Mouse (Mus musculus) lung, postnatal 25 days (tissue): Measurements from ENCODE around the gene Rnf26.
A peak's percentile ranks its signal among the peaks of the same experiment; 100 is the strongest.

Experiments used
- DNase-seq: peaks from one replicate; pipeline ENCODE4 v3.0.0; 2022; ENCODE audit warnings: low spot score

Rnf26 gene

DNA sequence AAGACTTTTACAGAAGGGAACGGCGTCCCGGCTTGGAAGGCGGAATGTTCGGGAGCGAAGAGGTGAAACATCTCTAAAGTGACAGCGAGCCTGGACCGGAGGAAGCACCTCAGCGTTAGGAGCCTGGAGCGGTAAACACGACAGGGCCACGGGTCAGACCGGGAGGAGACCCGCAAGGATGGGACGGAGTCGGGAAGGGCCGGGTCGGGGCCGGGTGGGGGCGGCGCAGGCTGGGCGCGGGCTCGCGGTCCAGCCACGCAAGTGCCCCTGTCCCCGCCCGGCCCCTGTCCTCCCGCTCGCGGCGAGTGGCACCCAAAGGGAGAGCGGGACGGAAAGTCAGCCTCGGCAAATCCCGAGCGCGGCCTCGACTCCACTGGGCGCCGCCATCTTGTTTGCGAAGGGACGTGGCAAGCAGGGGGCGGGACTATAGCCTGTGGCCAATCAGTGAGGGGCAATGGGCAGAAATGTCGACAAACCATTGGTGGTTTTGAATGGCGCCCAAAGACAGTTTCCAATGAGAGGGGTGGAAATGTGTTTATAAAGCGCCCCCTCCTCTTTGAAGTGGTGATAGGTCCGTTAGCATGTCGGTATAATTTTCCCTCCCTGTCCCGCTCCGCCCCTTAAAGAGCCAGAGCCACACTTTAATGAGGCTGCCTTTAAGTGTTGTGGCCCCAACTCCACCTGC lies at the start of gene Rnf26, which contains the start of gene Gm49380:
TSS of gene Rnf26 (minus strand) at position 413 of the 685 bp plus-strand sequence.
TSS of gene Gm49380 (minus strand) at position 396 of the 685 bp plus-strand sequence.
- DNase-seq, result peak; percentile 98

DNA sequence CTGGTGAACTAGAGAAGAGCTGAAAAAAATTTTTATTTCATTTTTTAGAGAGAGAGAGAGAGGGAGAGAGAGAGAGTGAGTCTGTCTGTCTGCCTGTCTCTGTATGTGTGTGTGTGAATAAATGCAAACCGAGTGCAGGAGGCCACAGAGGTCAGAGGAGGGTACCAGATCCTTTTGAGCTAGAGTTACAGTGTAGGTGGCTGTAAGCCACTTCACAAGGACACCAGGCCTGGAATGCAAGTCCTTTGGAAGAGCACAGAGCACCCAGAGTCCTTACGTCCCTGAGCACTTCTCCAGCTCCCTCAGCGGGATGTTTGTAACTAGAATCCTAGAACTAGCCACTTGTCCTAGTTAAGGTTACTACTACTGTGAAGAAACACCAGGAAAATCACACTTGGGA lies 46.6 kb upstream of the Rnf26 start:
- no peak for DNase-seq

DNA sequence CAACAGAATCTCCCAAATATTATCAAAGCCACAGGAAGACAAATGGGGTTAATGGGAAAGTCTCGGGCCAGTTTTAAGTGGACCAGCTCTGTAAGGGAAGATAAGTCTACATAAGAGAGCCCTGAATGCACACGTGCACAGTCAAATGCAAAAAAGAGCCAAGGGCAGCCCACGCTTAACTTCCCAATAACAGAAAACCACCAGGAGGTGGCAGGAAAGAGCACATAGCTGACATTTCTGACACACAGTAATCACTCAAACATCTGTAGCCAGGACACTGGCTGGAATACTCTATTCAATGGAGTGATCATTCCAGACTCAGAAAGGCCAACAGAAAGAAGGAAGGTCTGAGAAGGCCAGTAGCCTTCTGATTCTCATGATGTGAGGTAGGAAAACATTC lies 34.0 kb upstream of the Rnf26 start:
- DNase-seq, result no peak

DNA sequence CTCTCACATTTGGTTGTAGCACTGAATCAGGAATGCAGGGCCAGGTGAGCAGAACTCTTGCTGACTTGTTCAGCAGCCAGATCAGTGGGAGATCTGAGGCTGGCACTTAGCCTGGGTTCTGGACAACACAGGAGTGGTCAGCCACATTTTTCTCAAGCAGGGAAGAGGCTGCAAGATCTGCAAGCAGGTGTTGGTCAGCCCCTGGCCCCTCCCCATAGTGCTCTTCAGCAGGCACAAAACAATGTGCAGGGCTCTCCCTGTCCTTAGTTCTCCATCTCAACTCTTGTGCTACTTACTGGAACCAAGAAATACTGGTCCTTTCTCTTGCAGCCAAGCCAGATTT lies 31.4 kb upstream of the Rnf26 start:
- no peak for DNase-seq

DNA sequence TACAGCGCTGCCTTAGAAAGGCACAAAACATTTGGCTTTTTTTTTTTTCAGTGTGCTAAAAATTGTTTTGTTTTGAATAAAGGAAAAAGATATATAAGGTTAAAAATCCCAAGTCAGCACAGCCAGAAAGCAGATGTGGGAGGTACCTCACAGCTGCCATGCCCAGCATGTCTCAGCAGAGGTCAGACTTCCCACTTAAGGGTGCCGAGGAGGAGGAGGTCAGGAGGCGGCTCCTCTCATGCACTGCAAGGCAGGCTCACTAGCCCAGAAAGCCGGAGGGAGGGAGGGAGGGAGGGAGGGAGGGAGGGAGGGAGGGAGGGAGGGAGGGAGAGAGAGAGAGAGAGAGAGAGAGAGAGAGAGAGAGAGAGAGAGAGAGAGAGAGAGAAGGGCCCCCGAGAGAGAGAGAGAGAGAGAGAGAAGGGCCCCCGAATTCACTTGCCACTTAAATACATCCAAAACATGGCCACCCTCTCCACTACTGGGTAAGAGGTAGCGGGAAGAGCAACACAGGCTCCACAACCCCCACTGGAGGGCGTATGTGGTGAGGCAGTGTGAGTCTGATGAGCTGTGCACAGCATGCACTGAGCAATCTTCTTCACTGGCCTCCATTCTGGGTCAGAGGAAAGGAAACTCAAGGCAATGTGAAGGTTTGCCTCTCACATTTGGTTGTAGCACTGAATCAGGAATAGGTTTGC lies 30.9 kb upstream of the Rnf26 start:
- no peak for DNase-seq

DNA sequence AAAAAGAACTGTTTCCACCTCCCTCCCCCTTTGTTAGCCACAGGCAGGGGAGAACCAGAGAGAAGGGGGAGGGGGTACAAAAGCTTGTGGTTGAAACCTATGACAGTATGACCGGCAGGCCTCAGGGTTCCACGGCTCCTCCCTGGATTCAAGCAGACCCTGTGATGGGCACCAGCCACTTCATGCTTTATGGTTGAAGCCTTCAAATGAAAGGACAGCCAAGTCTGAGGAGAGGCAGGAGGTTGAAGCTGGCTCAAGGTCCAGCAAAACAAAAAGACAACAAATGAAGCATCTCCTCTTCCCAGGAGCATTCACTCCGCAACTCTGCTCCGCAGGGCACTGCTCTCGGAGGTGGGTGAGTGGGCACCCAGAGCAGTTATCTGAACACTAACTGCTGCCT lies 30.1 kb upstream of the Rnf26 start:
- no peak for DNase-seq

DNA sequence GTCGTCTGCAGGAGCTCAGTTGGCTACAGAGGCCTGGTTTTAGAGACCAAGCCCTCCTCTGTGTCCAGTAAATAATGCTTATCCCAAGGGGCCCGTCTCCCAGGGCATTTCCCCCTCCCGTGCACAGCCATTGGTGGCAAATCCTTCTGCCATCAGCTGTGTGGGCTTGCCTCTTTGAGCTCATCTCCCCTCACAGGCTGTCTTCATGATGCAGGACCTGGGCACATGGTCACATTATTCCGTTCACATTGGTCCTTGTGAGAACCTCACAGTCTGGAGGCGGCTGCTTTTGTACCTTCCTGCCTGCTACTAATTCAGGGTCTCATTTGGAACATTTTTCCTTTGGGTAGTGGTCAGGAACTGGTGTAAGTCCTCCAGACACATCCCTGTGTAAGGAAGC lies 28.6 kb upstream of the Rnf26 start:
- DNase-seq, result no peak

DNA sequence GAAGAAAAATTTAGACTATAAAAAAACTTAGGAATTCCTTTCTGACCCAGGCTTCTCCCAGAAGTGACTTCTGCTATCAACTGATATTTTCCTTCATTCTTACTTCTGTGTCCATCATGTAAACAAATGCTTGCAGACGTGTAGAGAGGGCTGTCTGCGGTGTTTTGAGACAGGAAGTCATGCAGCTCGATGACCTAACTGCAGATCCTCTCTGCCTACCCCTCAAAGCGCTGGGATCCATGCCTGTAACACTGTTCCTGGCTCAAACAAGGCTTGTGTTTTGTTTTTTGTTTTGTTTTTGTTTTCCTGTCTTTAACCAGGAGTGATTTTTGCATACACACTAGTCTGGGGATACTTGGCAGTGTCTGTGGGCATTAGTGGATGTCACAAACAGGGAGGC lies 24.5 kb upstream of the Rnf26 start:
- no peak for DNase-seq

DNA sequence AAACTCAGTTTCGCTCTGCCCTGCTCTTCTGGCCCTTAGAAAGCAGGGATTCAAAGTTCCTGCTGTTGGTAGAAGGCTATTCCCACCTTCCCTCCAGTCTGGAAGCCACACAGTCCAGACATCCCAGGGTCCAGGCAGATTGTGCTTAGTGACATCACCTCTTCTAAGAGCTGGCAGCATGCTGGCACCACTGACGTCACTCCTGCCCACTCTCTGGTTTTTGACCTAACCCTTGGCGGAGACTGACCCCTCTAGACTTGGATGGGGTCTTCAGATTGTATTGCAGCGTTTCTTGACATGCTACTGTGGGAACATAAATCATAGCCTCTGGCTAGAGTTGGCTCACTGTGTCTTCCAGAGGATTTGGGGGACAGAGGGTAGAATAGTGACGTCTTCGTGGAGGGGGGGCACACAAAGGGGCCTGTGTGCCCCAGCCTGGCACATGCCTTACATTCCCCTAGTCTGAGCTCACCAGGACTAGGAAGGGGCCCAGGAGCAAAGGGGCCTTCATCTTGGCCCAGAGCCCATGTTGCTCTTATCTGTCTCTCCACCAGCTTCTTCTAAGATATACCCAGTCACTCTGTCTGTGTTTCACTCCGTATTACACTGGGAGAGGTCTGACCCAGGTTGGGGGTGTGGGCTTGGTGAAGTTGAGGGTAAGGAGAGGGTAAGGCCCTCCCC lies 22.6 kb upstream of the Rnf26 start:
- DNase-seq, result no peak

DNA sequence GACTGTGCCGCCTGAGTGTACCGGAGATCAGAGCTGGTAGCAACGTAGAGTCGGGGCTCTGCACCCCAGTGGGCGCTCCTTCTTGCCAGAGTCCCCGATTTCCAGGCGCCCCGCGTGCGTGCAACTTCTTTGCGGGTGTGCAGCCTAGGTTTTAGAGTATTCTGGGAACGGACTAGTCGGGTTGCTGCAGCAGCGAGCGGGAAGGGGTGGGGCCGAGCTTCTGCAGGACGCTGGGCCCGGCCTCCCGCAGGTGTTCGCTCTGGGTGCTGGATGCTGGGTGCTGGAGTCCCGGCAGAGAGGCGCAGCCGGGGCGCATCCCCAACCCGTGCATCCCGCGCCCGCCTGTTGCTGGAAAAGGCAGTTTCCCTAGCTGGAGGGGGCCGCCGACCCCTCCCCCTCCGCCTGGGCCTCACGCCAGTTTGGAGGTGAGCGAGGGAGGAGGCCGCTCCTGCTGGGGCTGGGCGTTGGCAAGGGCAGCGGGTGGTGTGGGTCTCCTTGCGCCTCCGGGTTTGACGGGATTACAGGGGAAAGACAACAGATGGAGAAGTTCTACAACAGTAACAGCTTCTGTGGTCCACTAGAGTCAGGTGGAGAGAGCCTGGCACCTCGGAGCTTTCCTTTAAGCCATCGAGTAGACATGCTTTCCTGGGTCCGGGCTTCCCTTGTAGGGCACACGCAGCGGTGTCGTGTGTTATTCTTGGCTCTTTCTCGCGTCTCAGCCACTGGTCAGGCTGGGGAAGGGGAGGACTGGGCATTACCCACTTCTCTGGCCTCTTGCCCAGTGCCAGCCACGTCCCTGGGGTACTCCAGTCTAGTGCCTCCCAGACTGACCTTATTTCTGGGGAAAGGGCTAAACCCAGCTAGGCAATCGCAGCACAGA lies 21.8 kb upstream of the Rnf26 start:
- DNase-seq, result no peak

DNA sequence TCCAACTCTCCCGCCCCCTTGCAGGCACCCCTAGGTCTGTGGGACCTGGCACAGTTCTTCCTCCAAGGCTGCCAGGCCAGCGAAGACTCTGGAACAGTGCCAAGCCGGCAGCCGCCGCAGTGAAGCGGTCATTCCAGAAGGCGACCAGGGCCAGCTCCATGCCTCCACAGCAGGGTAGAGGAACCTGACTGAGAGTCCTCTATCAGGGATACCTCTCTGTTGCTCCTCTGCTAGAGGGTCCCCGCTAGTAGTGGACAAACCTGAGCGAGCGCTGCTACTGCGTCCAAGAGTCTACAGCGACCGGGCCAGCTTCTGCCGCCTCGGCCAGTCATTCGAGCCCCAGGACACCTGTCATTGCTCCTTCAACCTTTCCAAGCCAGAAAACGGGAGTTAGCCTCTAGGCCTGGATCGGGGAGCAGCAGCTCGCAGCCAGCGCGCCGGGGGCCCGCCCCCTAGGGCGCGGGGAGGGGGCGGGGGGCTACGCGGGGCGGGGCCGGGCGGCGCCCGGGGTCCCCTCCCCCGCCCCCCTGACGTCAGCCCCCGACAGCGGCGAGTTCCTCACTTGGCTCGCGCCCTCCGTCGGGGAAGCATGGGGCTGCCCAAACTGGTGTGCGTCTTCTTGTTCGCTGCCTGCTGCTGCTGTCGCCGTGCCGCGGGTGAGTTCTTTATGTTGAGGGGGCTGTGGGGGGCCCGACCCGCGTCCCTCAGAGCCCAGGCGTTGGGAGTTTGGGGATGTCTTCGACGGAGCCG lies 21.0 kb upstream of the Rnf26 start, which contains the start of gene Mcam:
TSS of gene Mcam (plus strand) at position 369 of the 750 bp plus-strand sequence.
- DNase-seq, result no peak

DNA sequence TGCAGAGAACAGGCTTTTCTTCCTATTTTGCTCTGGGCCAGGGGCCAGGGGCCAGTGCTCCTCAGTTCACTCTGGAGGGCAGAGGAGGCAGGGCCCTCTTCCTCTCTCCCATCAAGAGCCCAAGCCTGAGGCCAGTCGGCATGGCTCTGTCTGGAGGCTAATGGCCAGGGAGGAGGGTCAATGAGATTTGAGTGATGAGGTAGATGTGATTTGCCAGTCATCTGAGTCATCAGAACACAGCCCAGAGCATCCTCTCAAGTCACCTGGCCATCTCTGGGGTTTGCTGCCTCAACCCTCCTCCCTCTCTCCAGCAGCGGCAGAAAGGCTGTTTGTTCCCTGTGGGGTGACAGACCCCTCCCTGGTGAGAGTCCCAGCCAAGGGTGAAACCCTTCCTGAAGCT lies 20.0 kb upstream of the Rnf26 start:
- DNase-seq, result no peak

DNA sequence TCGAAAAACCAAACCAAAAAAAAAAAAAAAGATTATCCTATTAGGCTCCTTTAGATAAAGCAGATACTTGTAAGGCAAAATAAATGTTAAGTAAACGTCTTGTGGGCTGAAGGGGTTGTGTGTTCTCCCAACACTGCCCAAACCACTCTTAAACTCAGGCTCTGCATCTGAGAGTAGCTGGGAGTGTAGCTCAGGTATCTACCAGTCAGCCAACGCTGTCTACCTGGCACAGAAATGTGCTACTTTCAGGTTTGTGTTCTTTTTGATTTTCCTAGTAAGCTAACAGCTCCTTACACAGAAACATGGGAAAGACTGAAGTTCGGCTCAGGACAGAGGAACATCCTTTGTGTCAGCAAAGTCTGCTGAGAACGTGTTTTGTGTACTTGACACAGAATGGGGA lies 18.9 kb upstream of the Rnf26 start:
- DNase-seq, result no peak

DNA sequence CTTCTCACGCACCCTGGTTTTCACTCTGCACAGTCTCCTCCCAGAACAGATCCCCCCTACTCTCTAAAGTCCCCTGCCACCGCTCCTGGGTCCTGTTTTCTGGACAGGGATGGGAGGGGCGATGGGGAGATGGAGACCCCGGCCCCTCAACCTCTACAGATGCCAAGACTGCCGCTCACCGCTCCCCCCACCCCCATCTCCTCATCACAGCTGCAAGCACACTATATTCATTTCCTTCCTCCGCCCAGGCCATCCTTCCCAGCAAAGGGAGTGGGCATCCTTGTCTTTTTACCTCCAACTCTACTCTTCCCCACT lies 17.9 kb upstream of the Rnf26 start:
- no peak for DNase-seq

DNA sequence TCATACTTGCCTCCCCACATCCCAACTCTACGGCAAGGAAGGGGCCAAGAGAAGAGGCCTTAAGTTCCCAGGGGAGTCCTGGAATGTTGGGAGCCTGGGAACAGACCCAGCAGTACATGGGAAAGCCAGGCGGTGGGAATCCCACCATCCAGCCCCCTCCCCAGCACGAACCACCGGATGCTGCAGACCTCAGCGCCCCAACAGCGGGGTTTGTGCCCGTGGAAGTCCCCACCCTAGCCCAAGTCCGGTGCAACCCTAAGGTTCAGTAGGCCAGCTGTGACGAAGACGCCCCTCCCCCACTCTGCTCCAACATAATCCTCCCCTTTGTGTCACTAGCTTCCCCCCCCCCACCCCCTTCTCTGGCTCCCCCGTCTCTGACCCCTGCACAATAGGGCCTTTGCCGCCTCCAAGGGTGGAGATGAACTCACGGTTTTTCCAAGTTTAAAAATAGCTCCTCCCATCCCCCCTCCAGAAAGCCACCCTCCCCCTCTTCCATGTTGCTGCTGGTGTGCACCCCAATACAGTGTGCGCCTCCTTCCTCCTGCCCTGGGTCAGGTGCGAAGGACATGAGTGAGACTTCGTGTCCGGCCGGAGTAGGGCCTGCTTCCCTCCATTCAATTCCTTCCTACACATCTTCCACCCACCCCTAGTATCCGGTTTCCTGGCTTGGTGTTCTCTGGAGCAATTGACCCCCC lies 17.4 kb upstream of the Rnf26 start:
- DNase-seq, result no peak

DNA sequence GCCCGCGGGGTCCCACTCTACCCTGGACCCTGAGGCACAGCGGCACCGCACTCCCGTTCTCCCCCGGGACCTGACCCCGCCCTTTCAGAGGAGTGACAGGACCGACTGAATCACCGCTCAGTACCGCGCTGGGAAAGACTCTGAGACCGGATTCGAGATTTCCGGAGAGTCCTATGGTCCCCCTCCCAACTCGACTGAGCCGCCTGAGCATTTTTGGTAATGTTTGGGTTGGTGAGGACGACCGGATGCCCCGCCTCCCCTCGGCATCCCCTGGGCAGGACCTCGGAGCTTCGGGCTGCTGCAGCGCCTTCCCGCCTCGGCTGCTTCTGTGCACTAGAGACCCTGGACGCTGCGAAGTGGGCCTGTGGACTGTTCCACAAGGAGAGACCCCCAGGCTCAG lies 16.7 kb upstream of the Rnf26 start:
- peak; percentile 93 for DNase-seq

DNA sequence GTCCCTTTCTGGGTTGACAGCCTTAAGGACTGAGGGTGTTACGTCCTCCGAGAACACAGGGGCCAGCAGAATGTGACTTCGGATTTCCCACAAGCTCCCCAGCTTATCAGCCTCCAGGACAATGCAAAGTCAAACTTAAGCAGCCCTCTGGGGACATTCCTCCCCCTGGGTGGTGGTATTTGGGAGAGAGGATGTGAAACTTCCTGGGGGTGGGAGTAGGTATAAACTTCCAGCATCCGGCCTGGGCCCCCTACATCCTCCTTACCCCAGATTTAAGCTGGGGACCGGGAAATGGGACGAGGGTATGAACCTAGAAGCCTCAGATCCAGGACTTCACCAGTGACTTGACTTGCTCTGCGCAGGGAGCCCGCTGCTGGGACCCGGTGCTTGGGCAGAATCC lies 16.3 kb upstream of the Rnf26 start:
- peak; percentile 64 for DNase-seq

DNA sequence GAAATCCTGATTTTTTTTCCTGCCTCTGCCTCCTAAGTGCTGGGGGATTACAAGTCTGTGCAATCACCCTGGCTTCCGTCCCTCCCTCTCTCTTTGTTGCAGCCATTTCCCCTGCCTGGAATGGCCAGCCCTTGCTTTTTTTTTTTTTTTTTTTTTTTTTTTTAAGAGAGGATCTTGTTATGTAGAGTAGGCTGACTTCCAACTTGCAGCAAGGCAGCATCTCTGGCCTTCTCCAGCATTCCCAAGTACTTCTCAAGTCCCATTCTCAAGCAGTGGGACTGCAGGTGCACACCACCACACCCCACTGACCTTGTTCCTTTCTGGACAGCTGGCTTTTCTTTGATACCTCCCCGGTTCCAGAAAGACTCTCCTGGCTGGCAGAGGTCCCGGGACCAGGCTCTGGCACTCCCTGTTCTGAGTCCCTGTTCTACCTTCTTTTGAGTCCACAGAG lies 14.1 kb upstream of the Rnf26 start:
- DNase-seq, result no peak

DNA sequence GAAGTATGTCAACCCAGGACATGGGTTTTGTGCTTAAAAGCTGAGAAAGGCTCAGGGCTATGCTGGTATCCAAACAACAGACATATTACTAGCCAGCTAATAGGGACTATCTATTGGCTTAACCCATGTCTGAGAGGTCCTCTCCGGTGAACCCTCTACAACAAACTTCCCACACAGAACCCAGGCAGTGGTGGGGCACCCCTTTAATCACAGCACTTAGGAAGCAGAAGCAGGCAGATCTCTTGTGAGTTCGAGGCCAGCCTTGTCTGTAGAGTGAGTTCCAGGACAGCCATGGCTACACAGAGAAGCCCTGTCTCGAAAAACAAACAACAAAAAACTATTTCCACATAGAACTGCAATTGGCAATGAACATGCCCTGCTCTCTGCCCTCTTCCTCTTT lies 13.4 kb upstream of the Rnf26 start:
- no peak for DNase-seq

DNA sequence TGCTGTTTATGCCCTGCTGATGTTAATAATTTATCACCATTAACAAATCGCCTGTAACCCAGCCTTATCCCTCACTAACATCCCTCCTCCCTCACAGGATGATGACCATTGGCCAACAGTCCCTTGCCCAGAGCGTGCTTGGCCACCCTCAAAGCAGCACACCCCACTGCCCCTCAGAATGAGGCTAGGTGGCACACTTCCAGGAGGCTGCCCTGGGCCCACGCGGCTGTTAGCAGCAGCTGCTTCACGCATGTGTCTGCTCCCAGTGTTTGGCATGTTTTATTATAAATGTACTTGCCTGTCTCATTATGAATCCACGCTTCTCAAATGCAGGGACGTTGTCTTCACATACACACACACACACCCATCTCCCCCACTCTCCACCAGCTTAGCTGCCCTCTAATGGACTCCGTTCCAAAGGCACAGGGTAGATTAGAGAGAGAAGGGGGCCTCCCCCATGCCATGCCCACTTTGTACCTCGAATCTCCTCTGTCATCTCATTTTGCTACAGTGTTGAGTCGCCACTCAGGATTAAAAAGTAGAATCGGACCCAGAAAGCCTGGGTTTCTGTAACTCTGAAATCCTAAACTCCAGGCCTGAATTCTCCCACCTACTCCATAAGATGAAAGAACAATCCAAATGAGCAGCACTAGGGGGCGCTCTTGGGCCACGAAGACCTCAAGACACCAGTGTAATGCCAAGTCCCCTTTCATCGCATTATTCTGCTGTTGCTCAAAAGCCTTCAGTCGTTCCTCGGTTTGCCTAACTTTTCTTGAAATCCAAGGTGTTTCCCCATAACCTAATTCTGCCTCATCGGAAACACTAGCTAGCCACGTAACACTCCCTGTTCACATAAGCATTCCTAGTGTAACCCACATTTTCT lies 12.5 kb upstream of the Rnf26 start:
- peak; percentile 88 for DNase-seq
